In the genomic region with DNA sequence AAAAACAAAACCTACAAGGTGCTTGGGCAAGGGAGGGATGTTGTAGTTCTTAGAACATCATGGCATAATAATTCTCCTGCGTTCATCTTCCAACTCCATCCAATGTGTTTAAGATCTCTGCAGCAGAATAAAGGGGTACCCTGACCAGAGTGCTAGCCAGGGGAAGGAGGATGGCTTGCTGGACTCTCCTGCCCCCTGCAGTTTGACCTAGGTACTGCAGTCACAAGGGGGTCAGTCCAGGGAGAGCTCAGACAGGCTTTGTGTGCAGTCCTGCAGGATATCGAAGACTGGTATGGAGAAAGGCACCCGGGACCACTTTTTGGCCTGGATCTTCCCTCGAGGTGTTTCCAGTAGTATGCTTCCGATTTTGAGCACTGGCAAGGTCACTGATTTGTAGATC, we compare ENCODE assay signal across 8 mouse cellular contexts. TPM values are rescaled to one million over a fixed set of nuclear protein-coding genes. Genes with fewer than 3 reads are reported as not detected.
DNase-seq lines count a peak whose midpoint lies in the region; ATAC-seq lines count a peak whose summit lies in the region.
"Had no signal": no experiment of that assay in that cellular context is flagged by ENCODE, and none has a peak within 500 bp of the region (broad histone marks: within the 10 kb centered on the region; RNA-seq: fewer than 3 reads in every experiment).

No protein-coding gene starts in this region.

- no peak overlapping the region for H3K27ac ChIP-seq in kidney, embryonic 14.5 days (ENCODE audit: low read depth, low read length)
- H3K27ac ChIP-seq: hindbrain, embryonic 15.5 days had no signal

- ATAC-seq in erythroblast, adult 5-6 weeks (replicated peaks; ENCODE audit: low FRiP score, poor library complexity, severe bottlenecking) = peak; percentile 75
- peak; percentile 68 for ATAC-seq in kidney, embryonic 14.5 days (ENCODE audit: low FRiP score, low TSS enrichment)

- no peaks in the 10 kb centered on the region for H3K4me1 ChIP-seq in kidney, embryonic 14.5 days (ENCODE audit: control insufficient read depth, insufficient read depth, low read length)

- H3K4me2 ChIP-seq in kidney, embryonic 14.5 days (replicated peaks; ENCODE audit: low read depth, low read length) = no peak overlapping the region
- H3K4me2 ChIP-seq: hindbrain, embryonic 15.5 days had no signal

- peaks cover 3% of the 10 kb centered on the region; the same call in 1 of the 2 replicates for H3K27me3 ChIP-seq in kidney, embryonic 14.5 days (ENCODE audit: control insufficient read depth, insufficient read depth, low read length)

- H3K9me3 ChIP-seq in kidney, embryonic 14.5 days (ENCODE audit: control insufficient read depth, low read length) = no peaks in the 10 kb centered on the region
- H3K9me3 ChIP-seq: hindbrain, embryonic 15.5 days had no signal

- no peaks in the 10 kb centered on the region for H3K36me3 ChIP-seq in kidney, embryonic 14.5 days (ENCODE audit: control insufficient read depth, insufficient read depth, low read length)
- H3K36me3 ChIP-seq: hindbrain, embryonic 15.5 days had no signal

- H3K4me3 ChIP-seq in kidney, embryonic 14.5 days (ENCODE audit: low read length) = no peak overlapping the region
- H3K4me3 ChIP-seq: hindbrain, embryonic 15.5 days had no signal

- no peak overlapping the region for H3K9ac ChIP-seq in kidney, embryonic 14.5 days (ENCODE audit: low read depth, low read length)
- H3K9ac ChIP-seq: hindbrain, embryonic 15.5 days had no signal

- peak; percentile 64 for DNase-seq in right cerebral cortex, adult 18-20 months
- DNase-seq in right cerebral cortex, postnatal 36 days (ENCODE audit: low spot score in 2 of 2) = no peak
- DNase-seq in adrenal gland, postnatal 25 days = peak; percentile 82
- DNase-seq in lung, postnatal 25 days (ENCODE audit: low spot score) = peak; percentile 63
- DNase-seq in spleen, adult 18-20 months = peak; percentile 55 to 80

- 44% methylated on average over 5 of the region's 5 CpGs for WGBS in kidney, embryonic 14.5 days

RNA-seq across cellular contexts. Expression of gene Zfp385c, which starts 2.7 kb away (rescaled TPM):
- total RNA-seq in adrenal gland, postnatal 25 days (2021) = 0.43 TPM in 1 of 2 replicates, not detected in the other
- total RNA-seq in erythroblast, adult 5-6 weeks (2015; ENCODE audit: low replicate concordance) = 0.63 TPM in 1 of 2 replicates, not detected in the other
- not detected in 2 replicates for total RNA-seq in erythroblast, adult 5-6 weeks (2017; ENCODE audit: low replicate concordance)
- polyA plus RNA-seq in kidney, embryonic 14.5 days (2014; fragmentation: Nextera tagmentation; extraction: Ambion mirVana) = 0.40 and 0.50 TPM in 2 replicates

RNA-seq across cellular contexts. Expression of gene Dhx58, which starts 9.1 kb away (rescaled TPM):
- 47.4 and 63.8 TPM in 2 replicates for total RNA-seq in adrenal gland, postnatal 25 days (2021)
- 8.4 and 14.0 TPM in 2 replicates for total RNA-seq in erythroblast, adult 5-6 weeks (2015; ENCODE audit: low replicate concordance)
- total RNA-seq in erythroblast, adult 5-6 weeks (2017; ENCODE audit: low replicate concordance) = 8.8 and 22.0 TPM in 2 replicates
- polyA plus RNA-seq in kidney, embryonic 14.5 days (2014; fragmentation: Nextera tagmentation; extraction: Ambion mirVana) = 3.2 TPM in 2 replicates

RNA-seq across cellular contexts. Expression of gene Kat2a, which starts 17.3 kb away (rescaled TPM):
- 52.2 and 53.5 TPM in 2 replicates for total RNA-seq in adrenal gland, postnatal 25 days (2021)
- 6.0 and 10.9 TPM in 2 replicates for total RNA-seq in erythroblast, adult 5-6 weeks (2015; ENCODE audit: low replicate concordance)
- 3.1 and 6.6 TPM in 2 replicates for total RNA-seq in erythroblast, adult 5-6 weeks (2017; ENCODE audit: low replicate concordance)
- polyA plus RNA-seq in kidney, embryonic 14.5 days (2014; fragmentation: Nextera tagmentation; extraction: Ambion mirVana) = 44.3 and 74.5 TPM in 2 replicates

RNA-seq across cellular contexts. Expression of gene Hspb9, which starts 18.7 kb away (rescaled TPM):
- not detected in 2 replicates for total RNA-seq in adrenal gland, postnatal 25 days (2021)
- not detected in 2 replicates for total RNA-seq in erythroblast, adult 5-6 weeks (2015; ENCODE audit: low replicate concordance)
- total RNA-seq in erythroblast, adult 5-6 weeks (2017; ENCODE audit: low replicate concordance) = not detected in 2 replicates
- polyA plus RNA-seq in kidney, embryonic 14.5 days (2014; fragmentation: Nextera tagmentation; extraction: Ambion mirVana) = 0.47 TPM in 1 of 2 replicates, not detected in the other

RNA-seq across cellular contexts. Expression of gene Rab5c, which starts 43.1 kb away (rescaled TPM):
- total RNA-seq in adrenal gland, postnatal 25 days (2021) = 160 and 171 TPM in 2 replicates
- total RNA-seq in erythroblast, adult 5-6 weeks (2015; ENCODE audit: low replicate concordance) = 61.4 and 79.7 TPM in 2 replicates
- 52.2 and 70.8 TPM in 2 replicates for total RNA-seq in erythroblast, adult 5-6 weeks (2017; ENCODE audit: low replicate concordance)
- polyA plus RNA-seq in kidney, embryonic 14.5 days (2014; fragmentation: Nextera tagmentation; extraction: Ambion mirVana) = 46.8 and 92.8 TPM in 2 replicates

Comparison
In these comparisons a context has a peak if more than half of its experiments do, and no peak if none do; other contexts are left out.
1. DNase-seq: peak in right cerebral cortex, adult 18-20 months (single experiment), adrenal gland, postnatal 25 days (single experiment), lung, postnatal 25 days (single experiment) and spleen, adult 18-20 months (2 of 2); none in right cerebral cortex, postnatal 36 days (0 of 2).